Mouse (Mus musculus): Measurements from ENCODE around the gene Gm47189. TPM values are rescaled to one million over a fixed set of nuclear protein-coding genes. Genes with fewer than 3 reads are reported as not detected.
"Not testable (repeated sequence)": the region's sequence is repeated elsewhere in the genome, so short reads cannot be mapped to it uniquely, and the experiment has no call there.

Gm47189 gene
- not detected in 2 replicates for polyA plus RNA-seq (2015; fragmentation: Nextera tagmentation; extraction: Ambion mirVana)

DNA sequence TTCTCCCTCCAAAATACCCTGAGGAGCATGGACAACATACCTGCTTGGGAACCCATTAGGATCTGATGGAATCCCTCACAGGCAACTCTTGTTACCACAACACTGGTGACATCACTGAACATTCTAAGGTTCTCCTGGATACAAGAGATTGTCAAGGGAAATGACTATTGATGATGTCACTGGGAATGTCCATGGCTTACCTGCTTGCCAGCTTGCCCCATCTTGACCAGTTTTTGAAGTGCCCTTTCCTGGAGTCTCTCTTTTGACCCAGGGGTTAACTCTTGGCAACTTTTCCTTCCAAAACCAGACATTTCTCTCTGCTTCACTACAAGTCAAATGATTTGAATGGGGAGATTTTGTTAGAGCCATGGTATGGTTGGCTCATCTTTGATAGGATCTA, at the start of gene Gm47189:
TSS of gene Gm47189 (minus strand) at position 101 of the 400 bp plus-strand sequence.
- H3K27me3 ChIP-seq; ATAC-seq; H3K36me3 ChIP-seq (ENCODE audit: poor library complexity, severe bottlenecking); H3K4me3 ChIP-seq; H3K9me3 ChIP-seq (replicated peaks); H3K9ac ChIP-seq; H3K4me1 ChIP-seq; H3K4me2 ChIP-seq; H3K27ac ChIP-seq: not testable (repeated sequence)

DNA sequence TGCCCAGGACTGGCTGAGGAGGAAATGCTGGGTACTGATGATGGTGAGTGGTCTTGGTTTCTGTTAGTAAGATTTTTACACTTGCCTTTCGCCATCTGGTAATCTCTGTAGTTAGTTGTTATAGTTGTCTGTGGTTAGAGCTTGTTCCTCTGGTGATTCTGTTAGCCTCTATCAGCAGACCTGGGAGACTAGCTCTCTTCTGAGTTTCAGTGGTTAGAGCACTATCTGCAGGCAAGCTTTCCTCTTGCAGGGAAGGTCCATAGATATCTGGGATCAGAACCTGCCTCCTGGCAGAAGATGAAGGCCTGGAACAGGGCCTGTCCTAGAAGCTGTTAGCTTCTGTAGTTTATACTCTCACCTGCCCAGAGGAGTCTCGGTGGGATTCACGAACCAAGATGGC, 16.3 kb downstream of the Gm47189 start:
- not testable (repeated sequence) for H3K27me3 ChIP-seq; H3K9ac ChIP-seq; H3K36me3 ChIP-seq (ENCODE audit: poor library complexity, severe bottlenecking); H3K9me3 ChIP-seq (replicated peaks); H3K4me2 ChIP-seq; H3K4me3 ChIP-seq; H3K27ac ChIP-seq; H3K4me1 ChIP-seq; ATAC-seq
- WGBS: 72% methylated on average over 2 of the region's 3 CpGs

DNA sequence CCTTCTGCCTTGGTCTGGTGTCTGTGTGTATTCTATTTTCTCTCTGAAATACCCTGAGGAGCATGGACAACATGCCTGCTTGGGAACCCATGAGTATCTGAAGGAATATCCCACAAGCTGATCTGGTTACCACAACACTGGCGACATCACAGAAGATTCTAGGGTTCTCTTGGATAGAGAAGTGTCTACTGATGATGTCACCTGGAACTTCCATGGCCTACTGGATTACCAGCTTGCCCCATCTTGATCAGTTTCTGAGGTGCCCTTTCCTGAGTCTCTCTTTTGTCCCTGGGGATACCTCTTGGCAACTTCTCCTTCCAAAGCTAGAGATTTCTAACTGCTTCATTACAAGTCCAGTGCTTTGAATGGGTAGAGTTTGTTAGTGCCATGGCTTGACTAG, 21.7 kb downstream of the Gm47189 start, which contains the start of gene Gm7929:
TSS of gene Gm7929 (minus strand) at position 101 of the 400 bp plus-strand sequence.
- not testable (repeated sequence) for H3K4me1 ChIP-seq; H3K9me3 ChIP-seq (replicated peaks); H3K4me3 ChIP-seq; H3K27me3 ChIP-seq; H3K4me2 ChIP-seq; H3K9ac ChIP-seq; ATAC-seq; H3K36me3 ChIP-seq (ENCODE audit: poor library complexity, severe bottlenecking); H3K27ac ChIP-seq
- WGBS: 79% methylated on average over 1 of the region's 1 CpGs

DNA sequence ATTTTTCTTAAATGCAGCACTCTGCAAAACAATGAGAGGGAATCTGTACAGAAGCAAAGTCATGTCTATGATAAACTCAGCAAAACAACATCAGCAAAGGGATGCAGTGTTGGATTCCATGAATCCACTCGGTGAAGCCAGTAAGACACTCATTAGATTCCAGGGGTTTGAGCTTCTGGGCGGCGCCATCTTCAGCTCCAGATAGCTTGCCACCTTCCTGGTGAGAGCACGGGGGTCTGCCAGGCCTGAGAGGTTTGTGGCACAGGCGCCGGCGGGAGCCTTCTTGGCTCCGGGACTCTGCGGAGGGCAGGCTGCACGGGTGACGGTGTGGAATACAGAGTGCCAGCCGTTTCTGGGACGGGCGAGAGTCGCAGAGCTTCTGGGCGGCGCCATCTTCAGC, 48.8 kb downstream of the Gm47189 start:
- H3K36me3 ChIP-seq (ENCODE audit: poor library complexity, severe bottlenecking); H3K4me1 ChIP-seq; H3K27ac ChIP-seq; ATAC-seq; H3K27me3 ChIP-seq; H3K4me2 ChIP-seq; H3K9me3 ChIP-seq (replicated peaks); H3K4me3 ChIP-seq; H3K9ac ChIP-seq: not testable (repeated sequence)
- 83% methylated on average over 17 of the region's 17 CpGs for WGBS

DNA sequence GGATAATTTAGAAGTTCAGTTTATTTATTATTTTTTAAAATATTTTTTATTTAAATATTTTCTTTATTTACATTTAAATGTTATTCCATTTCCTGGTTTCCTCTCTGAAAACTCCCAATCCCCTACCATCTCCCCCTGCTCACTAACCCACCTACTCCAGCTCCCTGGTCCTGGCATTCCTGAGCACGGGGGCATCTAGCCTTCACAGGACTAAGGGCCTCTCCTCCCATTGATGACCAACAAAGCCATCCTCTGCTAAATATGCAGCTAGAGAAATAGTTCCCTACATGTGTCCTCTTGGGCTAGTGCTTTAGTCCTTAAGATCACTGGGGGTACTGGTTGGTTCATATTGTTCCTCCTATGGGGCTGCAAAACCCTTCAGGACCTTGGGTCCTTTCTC, 55.1 kb downstream of the Gm47189 start:
- not testable (repeated sequence) for H3K27ac ChIP-seq; H3K4me1 ChIP-seq; H3K27me3 ChIP-seq; H3K4me3 ChIP-seq; H3K4me2 ChIP-seq; H3K9ac ChIP-seq; ATAC-seq; H3K9me3 ChIP-seq (replicated peaks); H3K36me3 ChIP-seq (ENCODE audit: poor library complexity, severe bottlenecking)
- WGBS: 88% methylated on average over 1 of the region's 1 CpGs

Other genes starting within 250 kb of the Gm47189 start
- not detected in 2 replicates for gene Gm7970, start 216.9 kb downstream of the Gm47189 start, polyA plus RNA-seq (2015; fragmentation: Nextera tagmentation; extraction: Ambion mirVana)
- gene 1700049E17Rik2, start 199.2 kb downstream of the Gm47189 start, polyA plus RNA-seq (2015; fragmentation: Nextera tagmentation; extraction: Ambion mirVana): not detected in 2 replicates
- not detected in 2 replicates for gene Gm3072, start 147.8 kb downstream of the Gm47189 start, polyA plus RNA-seq (2015; fragmentation: Nextera tagmentation; extraction: Ambion mirVana)
- gene Gm3676, start 126.0 kb downstream of the Gm47189 start, polyA plus RNA-seq (2015; fragmentation: Nextera tagmentation; extraction: Ambion mirVana): not detected in 2 replicates
- not detected in 2 replicates for gene Gm8068, start 70.6 kb downstream of the Gm47189 start, polyA plus RNA-seq (2015; fragmentation: Nextera tagmentation; extraction: Ambion mirVana)
- gene Gm7929, start 21.8 kb downstream of the Gm47189 start, polyA plus RNA-seq (2015; fragmentation: Nextera tagmentation; extraction: Ambion mirVana): not detected in 2 replicates
- gene Gm7980, start 134.8 kb upstream of the Gm47189 start, polyA plus RNA-seq (2015; fragmentation: Nextera tagmentation; extraction: Ambion mirVana): not detected in 2 replicates
- not detected in 2 replicates for gene 1700049E17Rik1, start 152.5 kb upstream of the Gm47189 start, polyA plus RNA-seq (2015; fragmentation: Nextera tagmentation; extraction: Ambion mirVana)
- not detected in 2 replicates for gene 1700024B05Rik, start 171.6 kb upstream of the Gm47189 start, polyA plus RNA-seq (2015; fragmentation: Nextera tagmentation; extraction: Ambion mirVana)
- gene Gm6401, start 195.5 kb upstream of the Gm47189 start, polyA plus RNA-seq (2015; fragmentation: Nextera tagmentation; extraction: Ambion mirVana): not detected in 2 replicates
- not detected in 2 replicates for gene Gm3543, start 210.9 kb upstream of the Gm47189 start, polyA plus RNA-seq (2015; fragmentation: Nextera tagmentation; extraction: Ambion mirVana)